Mouse (Mus musculus) brain, embryonic 14.5 days (tissue): ENCODE results near the gene BC030867.

Source experiments
- CTCF ChIP-seq: fragments of 200-500 bp; IDR thresholded peaks from 2 replicates; pipeline ENCODE4 v1.5.1; 2012; ENCODE audit warnings: inconsistent platforms, mild to moderate bottlenecking, moderate library complexity, borderline replicate concordance; ENCODE audit not compliant: insufficient read depth, insufficient read length; ENCODE audit errors: extremely low read depth
- POLR2A ChIP-seq: fragments of 200-500 bp; IDR thresholded peaks from 2 replicates; pipeline ENCODE4 v1.6.1; 2012; ENCODE audit warnings: mild to moderate bottlenecking, inconsistent platforms, borderline replicate concordance; ENCODE audit not compliant: poor library complexity, insufficient read depth, insufficient read length, severe bottlenecking; ENCODE audit errors: extremely low read depth

- TF ChIP-seq POLR2A (no peak), CTCF (no peak)
These were observed 26.7 kb upstream of the BC030867 start for GRCm38 (mm10) chr11:102221954-102222351.
